Comparison of ENCODE assay signal across 28 mouse cellular contexts in the genomic region with DNA sequence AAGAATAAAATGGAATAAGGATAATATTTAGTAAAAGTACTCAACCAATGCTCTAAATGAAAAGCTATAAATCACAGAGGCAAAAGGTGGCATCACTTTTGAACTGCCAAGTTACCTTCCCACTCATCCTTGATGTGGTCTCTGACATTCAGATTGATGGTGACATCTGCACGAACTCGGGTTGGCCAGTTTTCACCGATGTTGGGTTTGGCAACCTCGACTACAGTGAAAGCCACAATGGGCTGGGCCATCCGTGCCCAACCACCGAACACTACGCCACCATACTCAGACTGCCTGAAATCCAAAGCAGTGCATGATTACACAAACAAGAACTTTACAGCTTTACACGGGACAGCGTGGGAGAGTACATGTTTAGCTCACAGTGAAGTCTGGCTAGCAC. TPM values are rescaled to one million over a fixed set of nuclear protein-coding genes. Genes with fewer than 3 reads are reported as not detected.
DNase-seq lines count a peak whose midpoint lies in the region; ATAC-seq lines count a peak whose summit lies in the region.
"Had no signal": no experiment of that assay in that cellular context is flagged by ENCODE, and none has a peak within 500 bp of the region (broad histone marks: within the 10 kb centered on the region; RNA-seq: fewer than 3 reads in every experiment).

No protein-coding gene starts in this region.

- ATAC-seq in megakaryocyte, adult 5-6 weeks (ENCODE audit: poor library complexity, severe bottlenecking): peak; percentile 54
- peak; percentile 63; the same call in 1 of the 2 replicates for ATAC-seq in neutrophil, adult 5-6 weeks (ENCODE audit: extremely low read depth, insufficient number of reproducible peaks, low FRiP score, poor library complexity, severe bottlenecking)
- ATAC-seq in forebrain, embryonic 11.5 days (replicated peaks; ENCODE audit: low FRiP score): no peak
- ATAC-seq: forebrain, postnatal 0 days; inflammation-experienced regulatory T-cells, adult 6 months had no signal

- H3K27me3 ChIP-seq in forebrain, embryonic 11.5 days (ENCODE audit: control insufficient read depth, insufficient read depth, low read length): no peaks in the 10 kb centered on the region
- H3K27me3 ChIP-seq: embryonic facial prominence, embryonic 13.5 days; forebrain, embryonic 12.5 days; hindbrain, embryonic 15.5 days; limb, embryonic 12.5 days; liver, embryonic 15.5 days; megakaryocyte, embryonic 14.5 days; midbrain, embryonic 12.5 days; neural tube, embryonic 12.5 days had no signal

- no peak overlapping the region for H3K27ac ChIP-seq in forebrain, embryonic 11.5 days (ENCODE audit: low read depth, low read length)
- H3K27ac ChIP-seq: embryonic facial prominence, embryonic 13.5 days; forebrain, embryonic 12.5 days; hindbrain, embryonic 15.5 days; limb, embryonic 12.5 days; liver, embryonic 15.5 days; midbrain, embryonic 12.5 days; neural tube, embryonic 12.5 days; stomach, postnatal 0 days had no signal

- no peaks in the 10 kb centered on the region for H3K9me3 ChIP-seq in forebrain, embryonic 11.5 days (ENCODE audit: control insufficient read depth, low read length)
- H3K9me3 ChIP-seq: embryonic facial prominence, embryonic 13.5 days; forebrain, embryonic 12.5 days; hindbrain, embryonic 15.5 days; limb, embryonic 12.5 days; liver, embryonic 15.5 days; megakaryocyte, embryonic 14.5 days; midbrain, embryonic 12.5 days; neural tube, embryonic 12.5 days had no signal

- H3K4me3 ChIP-seq in forebrain, embryonic 11.5 days (ENCODE audit: low read depth, low read length): no peak overlapping the region
- H3K4me3 ChIP-seq: embryonic facial prominence, embryonic 13.5 days; forebrain, embryonic 12.5 days; hindbrain, embryonic 15.5 days; limb, embryonic 12.5 days; liver, embryonic 15.5 days; megakaryocyte, embryonic 14.5 days; midbrain, embryonic 12.5 days; neural tube, embryonic 12.5 days had no signal

- H3K4me1 ChIP-seq in forebrain, embryonic 11.5 days (replicated peaks; ENCODE audit: control insufficient read depth, insufficient read depth, low read length): no peaks in the 10 kb centered on the region
- H3K4me1 ChIP-seq: embryonic facial prominence, embryonic 13.5 days; forebrain, embryonic 12.5 days; hindbrain, embryonic 15.5 days; limb, embryonic 12.5 days; liver, embryonic 15.5 days; midbrain, embryonic 12.5 days; neural tube, embryonic 12.5 days had no signal

- DNase-seq in lung, postnatal 36 days: peak; percentile 5
- no peak for DNase-seq in lung, postnatal 10 days
- DNase-seq in CD8-positive naive resting alpha-beta T cell, adult 2 months (ENCODE audit: low read depth in 2 of 2, low spot score in 2 of 2): peak; percentile 61 to 74
- DNase-seq in forebrain, embryonic 11.5 days (ENCODE audit: low spot score): no peak
- DNase-seq in urinary bladder, adult 18-20 months (ENCODE audit: low spot score in 2 of 2): no peak
- DNase-seq: adrenal gland, postnatal 25 days; cerebellum, adult 11-12 months; cerebellum, adult 9-11 months; forebrain, postnatal 0 days; heart, adult 18-20 months; kidney, adult 11 months; kidney, postnatal 25 days; lung, embryonic 14.5 days; thymus, adult 18-20 months; thymus, postnatal 4 days had no signal

- 93% methylated on average over 9 of the region's 9 CpGs for WGBS in forebrain, embryonic 11.5 days

- H3K36me3 ChIP-seq in forebrain, embryonic 11.5 days (ENCODE audit: control insufficient read depth, insufficient read depth, low read length): peaks cover 2% of the 10 kb centered on the region; the same call in 1 of the 2 replicates

- no peak overlapping the region for H3K9ac ChIP-seq in forebrain, embryonic 11.5 days (ENCODE audit: low read length)
- H3K9ac ChIP-seq: embryonic facial prominence, embryonic 13.5 days; forebrain, embryonic 12.5 days; forebrain, postnatal 0 days; hindbrain, embryonic 15.5 days; limb, embryonic 12.5 days; liver, embryonic 15.5 days; lung, embryonic 14.5 days; midbrain, embryonic 12.5 days; neural tube, embryonic 12.5 days had no signal

- no peak overlapping the region for H3K4me2 ChIP-seq in forebrain, embryonic 11.5 days (ENCODE audit: low read depth, low read length, severe bottlenecking)
- H3K4me2 ChIP-seq: embryonic facial prominence, embryonic 13.5 days; forebrain, embryonic 12.5 days; heart, embryonic 11.5 days; hindbrain, embryonic 15.5 days; limb, embryonic 12.5 days; liver, embryonic 15.5 days; lung, embryonic 14.5 days; midbrain, embryonic 12.5 days; neural tube, embryonic 12.5 days had no signal

RNA-seq across cellular contexts. Expression of gene Aqr, which starts 50.1 kb away (rescaled TPM):
- total RNA-seq in megakaryocyte, adult 5-6 weeks (2015): 35.9 and 38.2 TPM in 2 replicates
- total RNA-seq in megakaryocyte, adult 5-6 weeks (2017): 29.1 and 34.1 TPM in 2 replicates
- total RNA-seq in neutrophil, adult 5-6 weeks (2017): 53.5 and 53.9 TPM in 2 replicates
- polyA plus RNA-seq in forebrain, embryonic 11.5 days (2014; fragmentation: Nextera tagmentation; extraction: Ambion mirVana): 63.9 and 64.9 TPM in 2 replicates

Comparison
In these comparisons a context has a peak if more than half of its experiments do, and no peak if none do; other contexts are left out.
1. DNase-seq: peak in lung, postnatal 36 days (single experiment) and CD8-positive naive resting alpha-beta T cell, adult 2 months (2 of 2); none in lung, postnatal 10 days (single experiment), forebrain, embryonic 11.5 days (single experiment) and urinary bladder, adult 18-20 months (0 of 2).